Mouse (Mus musculus) spleen, adult 2 months (tissue): ENCODE data around the gene Pacs2.

Experiments used
- CTCF ChIP-seq: fragments of 200-500 bp; IDR thresholded peaks from 2 replicates; pipeline ENCODE4 v1.5.1; 2011; ENCODE audit warnings: mild to moderate bottlenecking, inconsistent platforms; ENCODE audit not compliant: insufficient read depth, insufficient read length, insufficient replicate concordance; ENCODE audit errors: extremely low read depth
- POLR2A ChIP-seq: fragments of 200-500 bp; IDR thresholded peaks from 2 replicates; pipeline ENCODE4 v1.6.1; 2011; ENCODE audit warnings: low read depth, low read length, inconsistent platforms

- TF ChIP-seq CTCF (peak; percentile 24; the same call in 1 of the 2 replicates), POLR2A (no peak)
Measured at GRCm38 (mm10) chr12:112987877-112988276, 26.4 kb upstream of the Pacs2 start.
